Mouse (Mus musculus) cerebellum, postnatal 25 days (tissue): ENCODE results near the gene 4933415F23Rik.

Source experiments
- DNase-seq, 2 experiments: peaks; one replicate each; pipeline ENCODE4 v3.0.0; 2021; ENCODE audit warnings: mixed read lengths in 2 of 2

4933415F23Rik gene

GRCm38 (mm10) chr1:23102021-23102420, at the start of gene 4933415F23Rik:
4933415F23Rik (minus strand) TSS chr1:23102253.
- no peak for DNase-seq

GRCm38 (mm10) chr1:23151722-23152121, 49.7 kb upstream of the 4933415F23Rik start:
- DNase-seq = no peak

- no peak for DNase-seq
Measured at GRCm38 (mm10) chr1:23146198-23146873, 44.3 kb upstream of the 4933415F23Rik start.

GRCm38 (mm10) chr1:23141121-23141811, 39.2 kb upstream of the 4933415F23Rik start:
- DNase-seq = no peak

GRCm38 (mm10) chr1:23140530-23140929, 38.5 kb upstream of the 4933415F23Rik start:
- DNase-seq = peak; percentile 26 to 79

- no peak for DNase-seq
Measured at GRCm38 (mm10) chr1:23120901-23121300, 18.8 kb upstream of the 4933415F23Rik start.

GRCm38 (mm10) chr1:23119406-23119805, 17.4 kb upstream of the 4933415F23Rik start:
- no peak for DNase-seq

GRCm38 (mm10) chr1:23117423-23117822, 15.4 kb upstream of the 4933415F23Rik start:
- DNase-seq = no peak

GRCm38 (mm10) chr1:23109191-23109590, 7.1 kb upstream of the 4933415F23Rik start:
- no peak for DNase-seq

- DNase-seq = no peak
Measured at GRCm38 (mm10) chr1:23102881-23103280, 828 bp upstream of the 4933415F23Rik start.

GRCm38 (mm10) chr1:23099791-23100190, 2.3 kb downstream of the 4933415F23Rik start:
- DNase-seq = peak; percentile 63 to 69

- DNase-seq = no peak
Measured at GRCm38 (mm10) chr1:23098451-23098850, 3.6 kb downstream of the 4933415F23Rik start.

- DNase-seq = peak in 1 of 2 experiments; percentile 39
Measured at GRCm38 (mm10) chr1:23097996-23098395, 4.1 kb downstream of the 4933415F23Rik start.

- DNase-seq = no peak
Measured at GRCm38 (mm10) chr1:23067715-23068114, 34.3 kb downstream of the 4933415F23Rik start.

GRCm38 (mm10) chr1:23064717-23065475, 37.2 kb downstream of the 4933415F23Rik start:
- no peak for DNase-seq

GRCm38 (mm10) chr1:23063946-23064345, 38.1 kb downstream of the 4933415F23Rik start:
- DNase-seq = peak; percentile 29 to 42

GRCm38 (mm10) chr1:23061614-23062373, 40.3 kb downstream of the 4933415F23Rik start:
- DNase-seq = peak; percentile 63 to 73

- DNase-seq = peak; percentile 16 to 39
Measured at GRCm38 (mm10) chr1:23060056-23060455, 42.0 kb downstream of the 4933415F23Rik start.
